Mouse (Mus musculus): ENCODE measurements around the gene Gh.

Gh gene

GRCm38 (mm10) chr11:106310123-106310522, 8.5 kb upstream of the Gh start:
- DNase-seq (ENCODE audit: low spot score in 2 of 2), result no peak

DNA sequence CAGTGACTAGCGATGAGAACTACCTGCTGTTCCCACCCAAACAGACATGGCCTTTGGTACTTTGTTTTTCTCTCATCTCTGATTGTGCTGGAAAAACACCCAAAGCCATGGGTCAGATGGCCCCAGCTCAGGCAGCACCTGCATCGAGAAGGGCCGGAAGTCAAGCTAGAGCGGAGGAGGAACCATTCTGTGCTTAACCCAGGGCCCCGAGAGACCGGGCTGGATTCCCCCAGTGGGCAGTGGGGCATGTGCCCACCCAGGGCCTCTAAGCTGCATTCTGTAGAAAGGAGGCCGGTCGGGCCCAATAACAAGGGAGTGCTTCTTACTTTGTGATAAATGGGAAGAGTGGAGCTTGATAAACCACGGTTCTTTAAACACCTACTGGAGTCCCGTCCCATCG, 6.5 kb upstream of the Gh start:
- DNase-seq (ENCODE audit: low spot score in 2 of 2), result no peak

DNA sequence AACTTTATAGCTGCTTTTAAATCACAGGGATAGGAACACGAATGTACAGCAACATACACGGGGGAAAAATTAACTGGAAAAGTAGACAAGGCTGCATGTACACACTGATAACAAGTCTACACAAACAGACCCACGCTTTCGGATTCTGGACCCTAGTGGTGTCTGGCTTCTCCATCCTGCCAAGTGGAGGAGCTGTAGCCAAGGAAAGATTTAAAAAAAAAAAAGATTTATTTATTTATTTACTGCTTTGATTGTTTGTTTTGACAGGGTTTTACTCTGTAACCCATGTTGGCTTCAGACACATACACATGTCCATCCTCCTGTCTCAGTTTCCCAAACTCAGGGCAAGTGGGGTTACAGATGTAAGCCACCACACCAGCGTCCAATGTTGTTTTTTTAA, 5.8 kb upstream of the Gh start:
- DNase-seq (ENCODE audit: low spot score in 2 of 2), result no peak

- DNase-seq (ENCODE audit: low spot score in 2 of 2), result no peak
These were observed 5.1 kb upstream of the Gh start for GRCm38 (mm10) chr11:106306758-106307157.

DNA sequence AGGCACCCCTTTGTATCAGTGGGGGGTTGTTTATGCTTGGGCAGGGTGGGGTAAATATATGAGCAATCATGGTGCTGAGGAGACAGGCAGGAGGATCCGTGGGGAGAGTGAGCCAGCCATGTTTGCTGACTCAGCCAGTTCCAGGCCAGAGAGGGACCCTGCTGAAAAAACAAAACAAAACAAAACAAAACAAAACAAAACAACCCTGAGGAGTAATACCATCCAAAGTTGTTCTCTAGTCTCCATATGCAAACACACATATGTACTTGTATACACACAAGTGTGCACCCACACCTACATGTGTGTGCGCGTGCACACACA, 4.4 kb upstream of the Gh start:
- DNase-seq (ENCODE audit: low spot score in 2 of 2), result no peak

DNA sequence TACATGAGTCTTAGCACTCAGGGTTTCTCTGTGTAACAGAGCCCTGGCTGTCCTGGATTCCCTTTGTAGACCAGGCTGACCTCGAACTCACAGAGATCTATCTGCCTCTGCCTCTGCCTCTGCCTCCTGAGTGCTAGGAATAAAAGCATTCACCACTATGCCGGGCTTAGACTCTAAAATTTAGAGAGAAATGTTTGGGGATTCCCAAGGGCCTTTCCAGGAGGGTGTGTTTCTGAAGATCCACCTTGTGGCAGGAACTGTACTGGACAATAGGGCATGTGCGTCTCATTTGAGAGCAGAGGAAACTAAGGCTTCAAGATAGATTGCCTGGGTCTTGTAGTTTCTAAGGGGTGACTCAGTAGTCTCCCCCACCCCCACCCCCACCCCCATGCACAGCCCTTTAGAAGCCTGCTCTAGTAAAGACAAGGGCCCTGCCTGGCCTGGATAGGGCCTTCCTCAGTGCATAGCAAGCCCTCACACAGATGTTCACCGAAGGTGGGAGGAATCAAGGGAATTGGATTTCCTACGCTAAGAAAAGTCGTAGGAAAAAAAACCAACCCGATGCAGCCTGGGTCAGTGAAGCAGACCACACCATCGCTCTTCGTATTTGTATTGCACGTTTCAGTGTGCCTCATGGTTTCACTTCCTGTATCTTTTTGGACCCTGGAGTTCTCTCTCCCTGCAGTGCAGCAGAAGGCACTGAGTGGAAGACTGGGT, 3.8 kb upstream of the Gh start:
- DNase-seq (ENCODE audit: low spot score in 2 of 2), result no peak

DNA sequence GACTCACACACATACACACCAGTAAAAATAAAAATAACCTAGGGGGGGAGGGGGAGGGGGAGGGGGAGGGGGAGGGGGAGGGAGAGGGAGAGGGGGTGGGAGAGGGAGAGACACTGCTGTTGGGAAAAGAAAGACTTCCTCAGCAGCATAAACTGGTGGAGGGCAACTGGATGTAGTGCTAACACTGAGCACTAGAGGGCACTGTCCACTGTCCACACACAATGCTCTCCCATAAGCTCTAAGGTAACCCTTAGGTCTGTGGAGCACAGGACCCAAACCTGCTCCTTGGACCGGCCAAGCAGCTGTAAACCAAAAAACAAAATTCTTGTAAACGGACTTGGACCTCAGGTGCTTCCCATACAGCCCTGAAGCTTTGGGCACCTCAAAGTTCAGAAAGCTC, 969 bp upstream of the Gh start:
- DNase-seq (ENCODE audit: low spot score in 2 of 2), result no peak

- DNase-seq (ENCODE audit: low spot score in 2 of 2), result no peak
These were observed 9.8 kb downstream of the Gh start for GRCm38 (mm10) chr11:106291861-106292260.

- DNase-seq (ENCODE audit: low spot score in 2 of 2), result no peak
These were observed 11.3 kb downstream of the Gh start for GRCm38 (mm10) chr11:106290376-106290775.

- DNase-seq (ENCODE audit: low spot score in 2 of 2), result no peak
These were observed 12.3 kb downstream of the Gh start for GRCm38 (mm10) chr11:106289369-106289768.

DNA sequence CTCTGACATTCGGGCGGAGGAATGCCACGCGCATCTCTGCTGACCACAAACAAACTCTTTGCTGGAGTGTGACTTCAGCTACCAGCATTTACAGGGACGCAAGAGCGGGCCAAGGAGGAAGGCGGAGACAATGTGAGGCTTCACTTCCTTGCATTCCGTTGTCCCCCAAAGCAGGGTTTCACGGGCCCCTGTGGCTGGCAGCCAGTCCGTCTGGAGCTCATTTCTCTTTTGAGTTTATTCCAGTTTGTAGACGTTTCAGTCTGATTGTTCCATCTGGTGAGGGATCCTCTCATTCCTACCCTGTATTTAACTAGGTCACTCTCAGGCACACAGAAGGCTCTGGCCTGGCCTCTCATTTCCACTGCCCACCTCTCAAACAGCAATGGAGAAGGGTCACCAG, 14.7 kb downstream of the Gh start:
- DNase-seq (ENCODE audit: low spot score in 2 of 2), result no peak

DNA sequence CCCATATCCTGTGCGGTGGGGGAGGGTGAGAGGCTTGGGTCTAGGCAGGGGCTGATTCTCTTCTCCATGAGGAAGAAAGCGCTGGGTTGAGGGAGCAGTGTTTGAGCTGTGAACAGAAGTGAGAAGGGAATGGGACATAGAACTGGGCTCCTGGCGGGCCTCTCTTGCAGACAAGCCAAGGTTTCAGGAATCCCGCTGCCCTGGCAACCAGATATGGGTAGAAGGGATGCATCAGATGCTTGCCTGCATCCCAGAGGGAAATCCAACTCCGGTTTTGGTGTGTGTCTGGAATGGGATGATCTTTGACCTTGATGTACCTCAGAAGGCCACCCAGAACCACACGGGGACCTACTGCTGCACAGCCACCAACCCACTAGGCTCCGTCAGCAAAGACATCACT, 15.5 kb downstream of the Gh start:
- no peak for DNase-seq (ENCODE audit: low spot score in 2 of 2)

DNA sequence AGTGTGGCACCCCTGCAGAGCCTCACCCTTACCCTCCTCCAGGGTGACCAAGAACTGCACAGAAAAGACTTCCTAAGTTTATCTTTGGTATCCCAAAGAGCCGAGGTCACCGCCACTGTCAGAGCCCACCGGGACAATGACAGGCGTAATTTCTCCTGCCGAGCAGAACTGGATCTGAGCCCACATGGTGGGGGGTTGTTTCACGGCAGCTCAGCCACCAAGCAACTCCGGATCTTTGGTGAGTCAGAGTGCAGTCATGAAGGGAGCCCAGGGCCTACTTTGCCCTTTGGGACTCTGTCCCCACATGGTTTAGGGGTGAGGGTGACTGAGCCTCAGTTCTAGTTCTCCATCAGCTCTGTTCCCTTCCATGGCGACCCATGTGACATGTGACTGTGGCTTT, 17.5 kb downstream of the Gh start:
- DNase-seq (ENCODE audit: low spot score in 2 of 2), result no peak

DNA sequence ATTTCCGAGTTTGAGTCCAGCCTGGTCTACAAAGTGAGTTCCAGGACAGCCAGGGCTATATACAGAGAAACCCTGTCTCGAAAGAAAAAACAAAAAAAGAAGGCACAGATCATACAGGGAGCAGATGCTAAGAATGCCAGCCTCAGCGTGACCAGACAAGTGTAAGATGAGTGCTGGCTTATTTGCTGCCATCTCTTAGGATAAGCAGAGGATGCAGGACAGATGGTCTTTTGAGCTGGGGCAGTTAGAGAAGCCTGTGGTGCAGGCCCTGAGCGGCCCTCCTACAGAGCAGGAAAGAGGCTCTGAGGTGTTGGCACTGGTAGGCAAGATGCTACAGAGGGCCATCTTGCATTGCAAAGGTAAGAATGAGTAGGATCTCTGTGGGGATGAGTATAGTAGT, 18.3 kb downstream of the Gh start:
- no peak for DNase-seq (ENCODE audit: low spot score in 2 of 2)

GRCm38 (mm10) chr11:106282452-106282851, 19.2 kb downstream of the Gh start:
- no peak for DNase-seq (ENCODE audit: low spot score in 2 of 2)

DNA sequence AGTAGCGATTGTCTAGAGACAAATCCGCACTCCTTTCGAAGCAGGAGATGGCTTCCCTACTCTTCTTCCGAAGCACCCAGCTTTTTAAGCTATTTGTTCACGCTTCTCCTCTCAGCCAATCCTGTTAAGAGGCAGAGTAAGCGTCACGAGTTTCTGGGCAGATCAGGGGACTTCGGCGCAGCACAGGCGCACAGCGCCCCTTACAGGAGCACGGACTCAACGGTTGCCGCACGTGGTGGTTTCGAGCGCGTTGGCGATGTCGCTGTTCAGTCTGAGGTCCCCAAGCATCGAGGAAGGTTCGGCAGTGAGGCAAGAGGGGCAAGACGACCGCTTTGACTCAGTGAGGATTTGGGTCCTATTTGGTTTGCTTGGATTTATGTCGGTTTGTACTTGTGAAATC, 25.2 kb downstream of the Gh start, which contains the start of gene Tcam1:
Gene Tcam1, plus strand, starts transcription at position 219 of the 400 bp plus-strand sequence.
- peak; percentile 86 to 94 for DNase-seq (ENCODE audit: low spot score in 2 of 2)

- DNase-seq (ENCODE audit: low spot score in 2 of 2), result no peak
These were observed 26.7 kb downstream of the Gh start for GRCm38 (mm10) chr11:106274971-106275411.

GRCm38 (mm10) chr11:106274374-106274773, 27.3 kb downstream of the Gh start:
- DNase-seq (ENCODE audit: low spot score in 2 of 2), result no peak

- DNase-seq (ENCODE audit: low spot score in 2 of 2), result no peak
These were observed 27.9 kb downstream of the Gh start for GRCm38 (mm10) chr11:106273811-106274210.

GRCm38 (mm10) chr11:106273311-106273684, 28.4 kb downstream of the Gh start:
- no peak for DNase-seq (ENCODE audit: low spot score in 2 of 2)

DNA sequence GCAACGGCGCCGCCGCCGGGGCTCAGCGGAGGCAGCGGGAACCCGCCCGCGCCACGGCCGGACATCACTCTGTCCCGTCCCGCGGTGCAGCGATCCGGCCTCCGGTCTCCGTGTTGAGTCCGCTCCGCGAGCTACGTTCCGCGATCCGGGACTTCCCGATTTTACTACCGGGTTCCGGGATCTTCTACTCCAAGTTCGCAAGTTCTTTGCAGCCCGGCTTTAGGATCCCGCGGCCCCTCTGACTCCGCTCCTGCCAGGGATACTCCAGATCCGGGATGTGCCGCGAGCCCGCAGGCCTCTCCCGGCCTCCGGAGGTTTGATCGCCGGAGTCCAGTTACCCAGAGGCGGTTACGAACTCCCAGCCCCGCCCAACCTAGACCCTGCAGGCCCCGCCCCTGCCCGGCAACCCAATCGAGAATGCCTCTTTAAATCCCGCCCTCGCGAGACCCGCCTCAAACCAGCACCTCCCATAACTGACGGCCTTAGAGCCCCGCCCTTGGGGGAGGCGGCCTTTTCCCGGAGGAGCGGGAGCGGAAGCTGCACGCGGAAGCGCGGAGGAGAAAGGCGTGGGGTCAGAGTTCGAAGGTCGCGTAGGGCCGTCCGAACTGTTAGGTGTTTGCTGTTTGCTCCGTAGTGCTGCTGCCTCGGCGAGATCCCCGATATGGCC, 28.9 kb downstream of the Gh start, which contains the start of gene Smarcd2:
Gene Smarcd2, minus strand, starts transcription at position 329 of the 667 bp plus-strand sequence.
- DNase-seq (ENCODE audit: low spot score in 2 of 2), result peak; percentile 99

GRCm38 (mm10) chr11:106271794-106272643, 29.6 kb downstream of the Gh start:
- DNase-seq (ENCODE audit: low spot score in 2 of 2), result peak in 1 of 2 experiments; percentile 43
